Mouse (Mus musculus): ENCODE data around the gene Slc16a1. TPM values are rescaled to one million over a fixed set of nuclear protein-coding genes. Genes with fewer than 3 reads are reported as not detected.

Gene Slc16a1
- total and polyA plus RNA-seq, 3 experiments, result 60.3 to 192 (median 97.5) TPM

DNA sequence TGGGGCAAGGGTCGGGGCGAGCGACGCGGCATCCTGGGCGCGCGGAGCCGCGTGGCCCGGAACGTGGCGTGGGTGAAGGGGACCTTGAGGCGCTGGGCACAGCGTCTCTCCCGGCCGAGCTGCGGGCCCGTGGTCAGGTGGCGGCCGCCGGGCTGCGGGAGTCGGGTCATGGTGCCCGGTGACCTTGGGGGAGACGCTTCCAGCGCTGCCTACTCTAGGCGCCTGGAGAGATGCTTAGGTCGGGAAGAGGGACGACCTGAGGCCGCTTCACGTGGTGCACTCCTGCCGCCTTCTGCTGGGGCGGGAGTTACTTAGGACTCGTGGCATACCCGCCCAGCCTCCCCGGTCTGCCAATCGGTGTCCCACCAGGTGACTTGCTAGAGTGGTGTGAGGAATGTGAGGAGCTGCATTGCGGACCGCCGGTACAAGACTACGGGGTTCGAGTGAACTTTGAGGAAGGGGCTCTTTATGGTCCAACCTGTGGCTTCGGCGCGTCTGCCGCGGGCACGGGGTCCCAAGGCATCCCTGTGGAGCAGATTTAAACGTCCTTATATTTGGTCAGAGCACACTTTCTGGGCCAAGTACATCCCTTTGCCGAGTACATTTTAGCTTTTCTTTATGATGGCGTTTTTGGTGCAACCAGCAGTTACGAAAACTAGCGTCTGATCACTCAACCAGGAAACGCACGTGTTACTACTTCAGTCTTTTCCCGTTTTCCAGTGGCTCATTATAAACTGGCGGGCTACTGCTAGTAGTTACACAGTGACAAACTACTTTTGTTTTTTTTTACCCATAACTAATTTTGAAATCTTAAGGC lies 672 bp downstream of the Slc16a1 start (continued):
- no peak for TF ChIP-seq CTCF (conservative IDR thresholded peaks at IDR 0.05 in 1 of 2, IDR thresholded peaks at IDR 0.05 in 1 of 2; ENCODE audit: low read depth in 2 of 2, low read length in 2 of 2)
- peak; percentile 93 for TF ChIP-seq MAX (IDR thresholded peaks at IDR 0.05; ENCODE audit: low read length)
- no peak for TF ChIP-seq ZC3H11A (IDR thresholded peaks at IDR 0.05; ENCODE audit: low read depth, low read length)
- TF ChIP-seq BHLHE40 (IDR thresholded peaks at IDR 0.05; ENCODE audit: low read depth, low read length), result peak; percentile 65
- no peak for TF ChIP-seq TCF12 (IDR thresholded peaks at IDR 0.05; ENCODE audit: low read depth, low read length)
- TF ChIP-seq ZKSCAN1 (IDR thresholded peaks at IDR 0.05; ENCODE audit: borderline replicate concordance, low read depth, low read length), result no peak
- TF ChIP-seq POLR2A (IDR thresholded peaks at IDR 0.05; ENCODE audit: low read depth, low read length), result no peak
- TF ChIP-seq NRF1 (IDR thresholded peaks at IDR 0.05; ENCODE audit: low read depth, low read length), result no peak
- no peak for TF ChIP-seq CHD2 (IDR thresholded peaks at IDR 0.05; ENCODE audit: low read length)
- TF ChIP-seq HCFC1 (IDR thresholded peaks at IDR 0.05; ENCODE audit: low read depth, low read length), result no peak
- TF ChIP-seq TBP (conservative IDR thresholded peaks at IDR 0.05; ENCODE audit: low read depth, low read length), result no peak
- TF ChIP-seq MAFK (IDR thresholded peaks at IDR 0.05; ENCODE audit: insufficient replicate concordance, low read length), result no peak
- no peak for TF ChIP-seq PAX5 (IDR thresholded peaks at IDR 0.05; ENCODE audit: low read length)
- TF ChIP-seq IRF4 (IDR thresholded peaks at IDR 0.05; ENCODE audit: low read depth, low read length), result no peak
- TF ChIP-seq KAT2A (IDR thresholded peaks at IDR 0.05; ENCODE audit: insufficient replicate concordance, low read length), result no peak
- peak; percentile 95 for TF ChIP-seq MXI1 (IDR thresholded peaks at IDR 0.05; ENCODE audit: low read depth, low read length)
- TF ChIP-seq USF1 (IDR thresholded peaks at IDR 0.05; ENCODE audit: low read depth, low read length), result peak; percentile 27
- TF ChIP-seq SIN3A (IDR thresholded peaks at IDR 0.05; ENCODE audit: low read length), result peak; percentile 52
- no peak for TF ChIP-seq E2F4 (IDR thresholded peaks at IDR 0.05; ENCODE audit: insufficient replicate concordance, low read depth, low read length)
- no peak for TF ChIP-seq ZMIZ1 (IDR thresholded peaks at IDR 0.05; ENCODE audit: low read depth, low read length)
- TF ChIP-seq JUND (conservative IDR thresholded peaks at IDR 0.05; ENCODE audit: low read depth, low read length), result no peak
- TF ChIP-seq NELFE (IDR thresholded peaks at IDR 0.05; ENCODE audit: low read depth, low read length), result no peak

DNA sequence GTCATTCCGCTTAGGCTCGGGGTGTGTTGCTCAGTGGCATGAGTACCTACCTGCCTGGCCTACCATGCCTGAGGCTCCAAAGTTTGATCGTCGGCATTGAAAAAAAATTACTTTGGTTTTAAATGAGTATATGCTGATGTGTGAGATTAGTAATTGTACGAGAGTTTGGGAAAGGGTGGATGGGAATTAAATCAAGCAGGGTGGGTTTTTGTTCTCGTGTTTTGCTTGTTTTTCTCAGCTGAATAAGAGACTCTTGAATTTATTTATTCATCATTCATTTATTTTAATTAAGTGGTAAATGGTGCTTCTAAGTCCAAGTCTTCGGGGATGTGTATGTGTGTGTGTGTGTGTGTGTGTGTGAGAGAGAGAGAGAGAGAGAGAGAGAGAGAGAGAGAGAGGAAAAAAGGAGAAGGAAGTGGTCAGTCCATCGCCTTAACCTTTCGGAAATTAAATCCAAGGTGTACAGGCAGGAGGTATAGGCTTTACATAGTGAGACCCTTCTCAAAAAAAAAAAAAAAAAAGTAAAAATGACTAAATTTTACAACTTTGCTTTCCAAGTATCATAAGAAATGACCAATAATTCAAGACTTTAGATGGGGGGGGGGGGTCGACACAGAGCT lies 1.4 kb downstream of the Slc16a1 start:
- Histone ChIP-seq H3K4me2 (ENCODE audit: insufficient read depth, low read depth, poor library complexity, severe bottlenecking) (peak overlapping the region; percentile 98), H3K27ac (ENCODE audit: insufficient read depth, low read depth) (no peak overlapping the region), H3K27me3 (replicated peaks) (no peaks in the 10 kb centered on the region), H3K4me1 (ENCODE audit: control insufficient read depth in 1 of 2, insufficient read depth in 2 of 2) (peaks cover 2 to 50% of the 10 kb centered on the region in 2 experiments; a peak in 3 of 4 replicates), H3K9me3 (replicated peaks; ENCODE audit: low read length) (no peaks in the 10 kb centered on the region), H3K4me3 (replicated peaks in 1 of 3; ENCODE audit: low read depth in 2 of 3, low read length in 2 of 3, poor library complexity in 1 of 3) (peak overlapping the region; percentile 78 to 92 (median 80)), H3K9ac (ENCODE audit: insufficient read depth, low read depth) (peak overlapping the region; percentile 68), H3K79me2 (replicated peaks; ENCODE audit: control insufficient read depth, extremely low read depth, insufficient read depth, poor library complexity, severe bottlenecking) (peaks cover 47% of the 10 kb centered on the region), H3K36me3 (replicated peaks in 1 of 2; ENCODE audit: control insufficient read depth in 1 of 2, insufficient read depth in 1 of 2, low read length in 1 of 2) (peaks cover 0 to 2% of the 10 kb centered on the region in 2 experiments)
- DNase-seq (ENCODE audit: extremely low read depth), result no peak
- TF ChIP-seq MAFK (IDR thresholded peaks at IDR 0.05; ENCODE audit: insufficient replicate concordance, low read length) (no peak), ZC3H11A (IDR thresholded peaks at IDR 0.05; ENCODE audit: low read depth, low read length) (no peak), CHD1 (IDR thresholded peaks at IDR 0.05; ENCODE audit: low read depth, low read length) (peak; percentile 65; the same call in 1 of the 2 replicates), ELF1 (IDR thresholded peaks at IDR 0.05; ENCODE audit: low read depth, low read length) (no peak), USF2 (conservative IDR thresholded peaks at IDR 0.05; ENCODE audit: low read depth, low read length) (no peak), POLR2A (IDR thresholded peaks at IDR 0.05; ENCODE audit: low read depth, low read length) (no peak), ZKSCAN1 (IDR thresholded peaks at IDR 0.05; ENCODE audit: borderline replicate concordance, low read depth, low read length) (no peak), EP300 (IDR thresholded peaks at IDR 0.05; ENCODE audit: low read length) (0 out of 2 replicates have a peak, but pooled peaks have one; percentile 49), MXI1 (IDR thresholded peaks at IDR 0.05; ENCODE audit: low read depth, low read length) (peak; percentile 19; the same call in 1 of the 2 replicates), MAX (IDR thresholded peaks at IDR 0.05; ENCODE audit: low read length) (no peak), MAZ (IDR thresholded peaks at IDR 0.05; ENCODE audit: low read depth, low read length) (no peak), TBP (conservative IDR thresholded peaks at IDR 0.05; ENCODE audit: low read depth, low read length) (0 out of 2 replicates have a peak, but pooled peaks have one; percentile 5), USF1 (IDR thresholded peaks at IDR 0.05; ENCODE audit: low read depth, low read length) (no peak), TCF12 (IDR thresholded peaks at IDR 0.05; ENCODE audit: low read depth, low read length) (no peak), ETS1 (conservative IDR thresholded peaks at IDR 0.05; ENCODE audit: low read depth, low read length) (no peak), JUND (conservative IDR thresholded peaks at IDR 0.05; ENCODE audit: low read depth, low read length) (no peak), CHD2 (IDR thresholded peaks at IDR 0.05; ENCODE audit: low read length) (no peak), IRF4 (IDR thresholded peaks at IDR 0.05; ENCODE audit: low read depth, low read length) (no peak), MEF2A (IDR thresholded peaks at IDR 0.05; ENCODE audit: borderline replicate concordance, low read depth, low read length) (no peak), KAT2A (IDR thresholded peaks at IDR 0.05; ENCODE audit: insufficient replicate concordance, low read length) (no peak), SIN3A (IDR thresholded peaks at IDR 0.05; ENCODE audit: low read length) (no peak), SMC3 (IDR thresholded peaks at IDR 0.05; ENCODE audit: low read depth, low read length) (no peak)
- in situ Hi-C loops (cut with MboI; ENCODE audit: low pct_ligation_motif_present, low pct_unique_long_range_greater_than_20kb, low sequenced_read_pairs) (no loop called here), dilution Hi-C loops (cut with MboI; ENCODE audit: extremely low pct_ligation_motif_present, extremely low pct_unique_long_range_greater_than_20kb, low sequenced_read_pairs) (no loop called here)
